Mouse (Mus musculus) forebrain, postnatal 0 days (tissue): ENCODE results near the gene Tarsl2. TPM values are rescaled to one million over a fixed set of nuclear protein-coding genes. Genes with fewer than 3 reads are reported as not detected.

ENCODE experiments used
- ATAC-seq: fragments of 200-750 bp; cut with Nextera tagmentation; 2 replicates; pipeline ENCODE4 v1.8.0; 2017; ENCODE audit warnings: mild to moderate bottlenecking, moderate library complexity
- DNase-seq: peaks from one replicate; pipeline ENCODE4 v3.0.0-alpha.2; 2015
- H3K27ac ChIP-seq: fragments of 300-500 bp; sonication (generic); 2 replicates; pipeline ENCODE4 v1.5.1; 2014; ENCODE audit warnings: low read depth, mild to moderate bottlenecking, antibody characterized with exemption, low read length, moderate library complexity, mixed read lengths
- H3K27me3 ChIP-seq: fragments of 300-500 bp; sonication (generic); 2 replicates; pipeline ENCODE4 v1.6.1; 2014; ENCODE audit warnings: mild to moderate bottlenecking, low read length, mixed read lengths; ENCODE audit not compliant: insufficient read depth
- H3K36me3 ChIP-seq: fragments of 300-500 bp; sonication (generic); 2 replicates; pipeline ENCODE4 v1.6.1; 2014; ENCODE audit warnings: mild to moderate bottlenecking, moderate library complexity; ENCODE audit not compliant: insufficient read depth
- H3K4me1 ChIP-seq: fragments of 300-500 bp; sonication (generic); 2 replicates; pipeline ENCODE4 v1.6.1; 2014; ENCODE audit warnings: antibody characterized with exemption; ENCODE audit not compliant: insufficient read depth
- H3K4me2 ChIP-seq: fragments of 300-500 bp; sonication (generic); 2 replicates; pipeline ENCODE4 v1.6.1; 2014; ENCODE audit warnings: low read depth, mild to moderate bottlenecking, moderate library complexity
- H3K4me3 ChIP-seq: fragments of 300-500 bp; sonication (generic); 2 replicates; pipeline ENCODE4 v1.5.1; 2014; ENCODE audit warnings: low read depth, low read length, mixed read lengths
- H3K9ac ChIP-seq: fragments of 300-500 bp; sonication (generic); 2 replicates; pipeline ENCODE4 v1.6.1; 2014; ENCODE audit warnings: mild to moderate bottlenecking
- H3K9me3 ChIP-seq: fragments of 300-500 bp; sonication (generic); 2 replicates; pipeline ENCODE4 v1.6.1; 2016; ENCODE audit warnings: low read length
- CTCF ChIP-seq: sonication (generic); IDR thresholded peaks from 2 replicates; pipeline ENCODE4 v1.5.1; 2016; ENCODE audit warnings: antibody characterized with exemption, control low read depth, low read depth
- WGBS: fragments of 180-500 bp; shearing (Covaris S2); extraction: QIAGEN DNeasy Blood & Tissue Kit; methylation state at CpG from one replicate; pipeline ENCODE4 v1.1.7; 2014; 5-methylcytosine and 5-hydroxymethylcytosine counted together
- polyA plus RNA-seq: library from polyadenylated mRNA; unstranded; fragments of >200 nt; fragmentation: Nextera tagmentation; extraction: Ambion mirVana; gene quantifications from 2 replicates; pipeline ENCODE4 v1.2.1, GENCODE M21; 2015
- total RNA-seq: library from RNA; depleted of rRNA; stranded (reverse); fragments of >200 nt; gene quantifications from 2 replicates; pipeline ENCODE4 v1.2.3, GENCODE M21; 2014

Tarsl2 gene
- total and polyA plus RNA-seq, 2 experiments from 2014 or later, result 19.5 to 30.8 TPM

GRCm38 (mm10) chr7:65638170-65638770 is 6.4 kb upstream of the Tarsl2 start:
- H3K4me3 ChIP-seq, result no peak overlapping the region
- DNase-seq, result peak; percentile 14
- 26% methylated on average over 7 of the region's 7 CpGs for WGBS
- peak; percentile 18; the same call in 1 of the 2 replicates for TF ChIP-seq CTCF
- H3K9ac ChIP-seq, result no peak overlapping the region
- no peaks in the 10 kb centered on the region for H3K9me3 ChIP-seq
- no peaks in the 10 kb centered on the region for H3K36me3 ChIP-seq
- peak; percentile 25 for ATAC-seq
- H3K27ac ChIP-seq, result no peak overlapping the region
- no peaks in the 10 kb centered on the region; the same call in 1 of the 2 replicates for H3K27me3 ChIP-seq
- H3K4me1 ChIP-seq, result no peaks in the 10 kb centered on the region
- H3K4me2 ChIP-seq, result no peak overlapping the region

DNA sequence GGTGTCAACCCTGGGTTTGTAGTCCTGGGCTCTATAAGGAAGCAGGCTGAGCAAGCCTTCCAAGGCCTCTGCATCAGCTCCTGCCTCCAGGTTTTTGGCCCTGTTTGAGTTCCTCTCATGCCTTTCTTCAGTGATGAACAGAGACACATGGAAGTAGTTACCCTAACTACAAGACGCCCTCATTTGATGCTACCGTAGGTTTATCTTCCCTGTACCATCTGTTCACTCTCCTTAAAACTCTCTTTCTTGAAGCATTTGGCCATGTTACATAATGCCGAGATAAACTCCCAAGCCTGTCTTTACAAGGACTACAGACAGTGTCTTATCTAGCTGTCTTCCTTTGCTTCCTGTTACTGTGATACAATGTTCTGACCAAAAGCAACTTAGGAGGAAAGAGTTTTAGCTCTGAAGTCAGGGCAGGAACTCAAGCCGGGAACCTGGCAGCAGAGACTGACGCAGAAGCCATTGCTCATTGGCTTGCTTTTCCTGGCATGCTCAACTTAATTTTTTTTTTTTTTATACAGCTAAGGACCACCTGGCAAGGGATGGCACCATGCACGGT is 4.8 kb upstream of the Tarsl2 start:
- ATAC-seq (no peak), DNase-seq (no peak)
- no peaks in the 10 kb centered on the region for H3K9me3 ChIP-seq
- no peak overlapping the region for H3K4me3 ChIP-seq
- H3K36me3 ChIP-seq, result no peaks in the 10 kb centered on the region
- H3K4me1 ChIP-seq, result no peaks in the 10 kb centered on the region
- no peak overlapping the region for H3K4me2 ChIP-seq
- no peak for TF ChIP-seq CTCF
- no peak overlapping the region for H3K27ac ChIP-seq
- H3K9ac ChIP-seq, result no peak overlapping the region
- H3K27me3 ChIP-seq, result no peaks in the 10 kb centered on the region; the same call in 1 of the 2 replicates
- WGBS, result 67% methylated on average over 6 of the region's 6 CpGs

DNA sequence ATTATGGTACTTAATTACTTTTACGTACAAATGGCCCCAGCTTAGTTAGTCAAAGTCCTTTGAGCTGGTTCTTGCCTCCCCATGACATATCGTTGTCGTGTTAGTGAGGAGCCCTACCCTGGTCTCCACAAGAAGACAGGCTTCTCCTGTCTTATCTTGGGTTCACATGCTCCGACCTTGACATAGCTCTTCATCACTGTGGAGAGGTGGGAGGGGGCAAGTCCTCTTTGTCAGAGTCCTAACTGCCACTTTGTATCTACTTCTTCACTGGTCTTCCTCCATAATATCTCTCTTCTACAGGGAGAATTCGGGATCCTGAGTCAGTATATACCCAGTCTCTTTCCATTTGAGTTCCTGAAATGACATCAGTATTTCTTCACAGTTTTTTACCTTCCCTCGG is 4.0 kb upstream of the Tarsl2 start:
- H3K9me3 ChIP-seq, result no peaks in the 10 kb centered on the region
- no peak overlapping the region for H3K4me3 ChIP-seq
- H3K27me3 ChIP-seq, result no peaks in the 10 kb centered on the region; the same call in 1 of the 2 replicates
- no peaks in the 10 kb centered on the region; the same call in 1 of the 2 replicates for H3K4me1 ChIP-seq
- no peaks in the 10 kb centered on the region for H3K36me3 ChIP-seq
- H3K9ac ChIP-seq, result no peak overlapping the region
- no peak for TF ChIP-seq CTCF
- WGBS, result 88% methylated on average over 6 of the region's 6 CpGs
- no peak overlapping the region for H3K27ac ChIP-seq
- DNase-seq (no peak), ATAC-seq (no peak)
- H3K4me2 ChIP-seq, result no peak overlapping the region

GRCm38 (mm10) chr7:65642371-65643304 is 2.1 kb upstream of the Tarsl2 start:
- H3K36me3 ChIP-seq, result no peaks in the 10 kb centered on the region; the same call in 1 of the 2 replicates
- ATAC-seq (no peak), DNase-seq (peak; percentile 66)
- WGBS, result 68% methylated on average over 6 of the region's 6 CpGs
- H3K9ac ChIP-seq, result no peak overlapping the region
- H3K4me1 ChIP-seq, result no peaks in the 10 kb centered on the region; the same call in 1 of the 2 replicates
- TF ChIP-seq CTCF, result peak; percentile 82
- H3K4me2 ChIP-seq, result no peak overlapping the region
- H3K27me3 ChIP-seq, result no peaks in the 10 kb centered on the region; the same call in 1 of the 2 replicates
- no peak overlapping the region for H3K4me3 ChIP-seq
- H3K27ac ChIP-seq, result no peak overlapping the region
- H3K9me3 ChIP-seq, result no peaks in the 10 kb centered on the region

DNA sequence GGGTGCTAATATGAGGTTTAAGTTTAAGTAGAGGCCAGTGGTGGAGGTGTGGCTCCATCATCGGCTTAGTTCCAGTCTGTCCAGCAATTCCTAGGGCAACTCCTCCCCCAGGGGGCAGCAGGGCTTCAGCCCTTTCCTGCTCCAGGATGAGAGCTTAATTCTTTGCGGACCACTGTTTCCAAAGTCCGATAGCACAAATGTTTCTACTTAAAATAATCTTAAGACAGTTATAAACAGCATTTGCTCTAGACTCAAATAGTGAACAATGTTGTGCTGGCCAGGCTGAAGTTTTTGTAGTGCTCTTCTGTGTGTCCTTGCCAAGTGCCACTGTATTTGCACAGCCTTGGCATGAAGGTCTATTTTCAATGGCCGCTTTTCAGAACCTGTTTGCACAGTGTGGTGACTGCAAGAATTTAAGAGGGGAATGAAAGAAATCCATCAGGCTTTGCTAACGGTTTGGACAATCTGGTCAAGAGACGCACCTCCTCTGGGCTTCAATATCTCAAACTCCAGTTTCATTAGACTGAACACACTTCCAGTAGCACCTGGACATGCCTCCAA is 757 bp upstream of the Tarsl2 start:
- no peaks in the 10 kb centered on the region; the same call in 1 of the 2 replicates for H3K27me3 ChIP-seq
- H3K9me3 ChIP-seq, result no peaks in the 10 kb centered on the region
- TF ChIP-seq CTCF, result peak; percentile 27; the same call in 1 of the 2 replicates
- H3K4me3 ChIP-seq, result peak overlapping the region; percentile 66
- ATAC-seq (no peak), DNase-seq (no peak)
- peak overlapping the region; percentile 75 for H3K4me2 ChIP-seq
- WGBS, result 28% methylated on average over 6 of the region's 6 CpGs
- no peaks in the 10 kb centered on the region; the same call in 1 of the 2 replicates for H3K36me3 ChIP-seq
- H3K27ac ChIP-seq, result no peak overlapping the region
- H3K4me1 ChIP-seq, result no peaks in the 10 kb centered on the region; the same call in 1 of the 2 replicates
- H3K9ac ChIP-seq, result peak overlapping the region; percentile 71

DNA sequence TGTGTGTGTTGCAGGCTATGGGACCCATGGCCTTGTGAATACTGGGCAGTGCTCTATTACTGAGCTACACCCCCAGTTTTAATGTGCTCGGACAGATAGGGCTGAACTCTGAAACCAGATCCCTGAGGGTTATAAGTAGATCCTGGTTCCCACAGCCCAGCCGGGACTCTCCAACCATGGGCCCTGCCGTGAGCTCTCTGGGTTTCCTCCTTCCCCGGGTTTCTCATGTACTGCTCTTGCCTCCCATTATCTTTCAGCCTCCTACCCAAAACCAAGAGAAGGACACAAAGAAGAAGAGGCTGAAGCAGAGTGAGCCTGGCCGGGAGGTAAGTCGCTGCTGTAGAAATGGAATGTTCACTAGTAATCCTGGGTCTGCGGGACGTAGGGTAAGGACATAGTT is 1.3 kb downstream of the Tarsl2 start:
- 83% methylated on average over 8 of the region's 8 CpGs for WGBS
- Histone ChIP-seq H3K9ac (no peak overlapping the region), H3K27ac (no peak overlapping the region), H3K4me3 (no peak overlapping the region), H3K9me3 (no peaks in the 10 kb centered on the region), H3K27me3 (no peaks in the 10 kb centered on the region; the same call in 1 of the 2 replicates), H3K4me2 (no peak overlapping the region), H3K4me1 (no peaks in the 10 kb centered on the region; the same call in 1 of the 2 replicates), H3K36me3 (peaks cover 7% of the 10 kb centered on the region; the same call in 1 of the 2 replicates)
- ATAC-seq, result no peak
- DNase-seq, result no peak
- no peak for TF ChIP-seq CTCF
